Mouse (Mus musculus) c-Kit-positive CD71-negative TER-119-negative erythroid progenitor cells, embryonic 14.5 days (primary cell): Measurements from ENCODE around the gene 1700015F17Rik.

Experiments used
- DNase-seq: peaks from one replicate; pipeline ENCODE4 v3.0.0-alpha.2; 2013; ENCODE audit warnings: low read depth

Gene 1700015F17Rik

GRCm38 (mm10) chr5:5423723-5424171 lies 55.2 kb downstream of the 1700015F17Rik start:
- no peak for DNase-seq

- no peak for DNase-seq
These were observed 55.9 kb downstream of the 1700015F17Rik start for GRCm38 (mm10) chr5:5423081-5423480.

- DNase-seq = no peak
These were observed 57.5 kb downstream of the 1700015F17Rik start for GRCm38 (mm10) chr5:5421439-5421838.

GRCm38 (mm10) chr5:5419992-5420455 lies 58.9 kb downstream of the 1700015F17Rik start, which contains the start of gene Cdk14:
Gene Cdk14 (minus strand): TSS chr5:5420312.
- peak; percentile 67 for DNase-seq

GRCm38 (mm10) chr5:5419253-5419652 lies 59.7 kb downstream of the 1700015F17Rik start:
- DNase-seq = peak; percentile 18

GRCm38 (mm10) chr5:5414835-5415234 lies 64.1 kb downstream of the 1700015F17Rik start:
- no peak for DNase-seq

GRCm38 (mm10) chr5:5411886-5412285 lies 67.1 kb downstream of the 1700015F17Rik start:
- DNase-seq = no peak

GRCm38 (mm10) chr5:5401986-5402385 lies 77.0 kb downstream of the 1700015F17Rik start:
- no peak for DNase-seq

GRCm38 (mm10) chr5:5392786-5393185 lies 86.2 kb downstream of the 1700015F17Rik start:
- DNase-seq = no peak
